Mouse (Mus musculus) midbrain, embryonic 10.5 days (tissue): ENCODE results near the gene Olfr1261. TPM values are rescaled to one million over a fixed set of nuclear protein-coding genes. Genes with fewer than 3 reads are reported as not detected.

Experiments
- DNase-seq: peaks from one replicate; pipeline ENCODE4 v3.0.0-alpha.2; 2017; ENCODE audit warnings: low spot score
- H3K27ac ChIP-seq: fragments of 300-500 bp; sonication (generic); replicated peaks from 2 replicates; pipeline ENCODE4 v1.5.1; 2016; ENCODE audit warnings: mild to moderate bottlenecking
- H3K27me3 ChIP-seq: fragments of 300-500 bp; sonication (generic); 2 replicates; pipeline ENCODE4 v1.6.1; 2016; ENCODE audit warnings: low read depth, mild to moderate bottlenecking; ENCODE audit not compliant: poor library complexity, severe bottlenecking
- H3K36me3 ChIP-seq: fragments of 300-500 bp; sonication (generic); 2 replicates; pipeline ENCODE4 v1.6.1; 2016; ENCODE audit warnings: mild to moderate bottlenecking, moderate library complexity
- H3K4me1 ChIP-seq: fragments of 300-500 bp; sonication (generic); 2 replicates; pipeline ENCODE4 v1.6.1; 2016
- H3K4me3 ChIP-seq: fragments of 300-500 bp; sonication (generic); 2 replicates; pipeline ENCODE4 v1.5.1; 2016; ENCODE audit warnings: mild to moderate bottlenecking, moderate library complexity
- H3K9me3 ChIP-seq: fragments of 300-500 bp; sonication (generic); replicated peaks from 2 replicates; pipeline ENCODE4 v1.6.1; 2016; ENCODE audit warnings: mild to moderate bottlenecking
- WGBS: fragments of 180-500 bp; shearing (Covaris S2); methylation state at CpG from one replicate; pipeline ENCODE4 v1.1.7; 2016; 5-methylcytosine and 5-hydroxymethylcytosine counted together
- polyA plus RNA-seq: library from polyadenylated mRNA; unstranded; fragments of >200 nt; fragmentation: Nextera tagmentation; extraction: Ambion mirVana; gene quantifications from 2 replicates; pipeline ENCODE4 v1.2.1, GENCODE M21; 2016

Gene Olfr1261
- polyA plus RNA-seq, result not detected in 2 replicates

DNA sequence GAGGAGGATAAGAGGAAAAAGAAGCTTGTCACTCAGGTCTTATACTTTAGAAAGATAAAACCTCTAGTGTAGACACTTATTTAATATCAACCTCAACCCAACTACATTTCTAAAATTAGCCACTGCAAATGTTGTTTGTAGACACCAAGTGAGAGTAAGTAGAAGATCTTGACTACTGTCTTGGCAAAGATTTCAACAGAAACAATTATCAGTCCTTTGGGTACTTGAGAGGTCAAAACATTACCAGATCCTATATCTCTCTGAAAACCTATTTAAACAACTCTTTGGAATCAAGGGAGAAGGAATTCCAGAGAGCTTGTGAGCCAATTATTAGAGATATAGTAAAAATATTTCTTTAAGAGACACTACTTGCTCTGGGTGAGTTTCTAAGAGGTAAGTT lies at the start of gene Olfr1261:
TSS of gene Olfr1261 (plus strand) at position 301 of the 400 bp plus-strand sequence.
- Histone ChIP-seq H3K27ac (no peak within 1 kb of the TSS), H3K4me1 (no peaks in the 10 kb centered on the region), H3K36me3 (no peaks in the 10 kb centered on the region), H3K4me3 (no peak within 1 kb of the TSS), H3K9me3 (no peaks in the 10 kb centered on the region), H3K27me3 (no peaks in the 10 kb centered on the region)
- no peak for DNase-seq

DNA sequence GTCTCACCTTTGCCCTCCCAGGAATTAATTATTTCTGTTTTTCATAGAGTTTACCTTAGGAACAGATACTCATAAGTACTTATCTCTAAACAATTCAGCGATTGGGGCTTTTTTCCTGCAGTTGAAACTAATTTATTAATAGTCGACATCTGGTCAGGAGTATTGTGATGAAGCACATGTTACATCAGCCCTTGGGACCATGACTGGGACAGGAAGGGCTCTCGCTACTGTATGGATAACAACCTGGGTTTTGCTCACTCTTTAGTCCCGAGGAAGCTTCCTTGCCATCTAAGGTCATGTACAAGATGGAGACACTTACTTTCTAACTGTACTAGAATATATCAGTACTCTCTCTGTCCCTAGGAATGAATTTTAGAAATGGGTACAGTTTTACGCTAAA lies 42.5 kb upstream of the Olfr1261 start, which contains the start of gene Olfr1259:
TSS of gene Olfr1259 (minus strand) at position 101 of the 400 bp plus-strand sequence.
- DNase-seq, result no peak
- WGBS, result 89% methylated on average over 5 of the region's 5 CpGs
- Histone ChIP-seq H3K4me3 (no peak within 1 kb of the TSS), H3K27me3 (no peaks in the 10 kb centered on the region), H3K9me3 (no peaks in the 10 kb centered on the region), H3K36me3 (no peaks in the 10 kb centered on the region), H3K27ac (no peak within 1 kb of the TSS), H3K4me1 (no peaks in the 10 kb centered on the region)

DNA sequence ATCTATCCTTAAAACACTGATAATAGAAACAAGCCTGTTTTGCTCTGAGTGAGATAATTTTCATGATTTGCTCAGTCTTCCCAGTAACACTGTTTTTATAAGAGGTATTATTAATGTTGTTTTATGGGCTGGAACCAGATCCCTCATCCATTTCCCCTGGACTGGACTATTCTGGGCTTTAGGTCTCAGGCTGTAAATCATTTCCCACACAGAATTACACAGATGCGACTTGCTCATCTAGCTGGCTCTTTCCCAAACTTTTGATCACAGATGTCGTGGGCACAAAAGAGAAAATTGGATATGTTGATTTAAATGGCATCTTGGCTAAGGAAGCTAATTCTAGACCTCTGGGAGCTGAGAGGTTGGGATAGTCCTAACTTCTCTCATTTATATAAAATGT lies 16.8 kb upstream of the Olfr1261 start, which contains the start of gene Olfr1260:
TSS of gene Olfr1260 (plus strand) at position 157 of the 400 bp plus-strand sequence.
- Histone ChIP-seq H3K4me1 (no peaks in the 10 kb centered on the region), H3K9me3 (no peaks in the 10 kb centered on the region), H3K27ac (no peak within 1 kb of the TSS), H3K4me3 (no peak within 1 kb of the TSS), H3K27me3 (no peaks in the 10 kb centered on the region), H3K36me3 (no peaks in the 10 kb centered on the region)
- DNase-seq, result no peak
- 82% methylated on average over 2 of the region's 2 CpGs for WGBS

DNA sequence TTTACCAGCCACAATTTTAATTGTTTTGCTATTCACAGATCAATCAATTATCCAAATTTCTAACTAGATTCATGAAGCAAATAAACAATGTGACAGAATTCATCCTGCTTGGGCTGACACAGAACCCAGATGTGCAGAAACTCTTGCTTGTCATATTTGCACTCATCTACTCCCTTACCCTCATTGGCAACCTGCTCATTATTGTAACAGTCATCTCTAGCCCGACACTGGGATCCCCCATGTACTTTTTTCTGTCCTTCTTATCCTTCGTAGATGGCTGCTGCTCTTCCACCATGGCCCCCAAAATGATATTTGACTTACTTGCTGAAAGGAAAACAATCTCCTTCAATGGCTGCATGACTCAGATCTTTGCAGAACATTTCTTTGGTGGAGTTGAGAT lies 13.3 kb upstream of the Olfr1261 start:
- no peak for DNase-seq
- 99% methylated on average over 2 of the region's 2 CpGs for WGBS
- Histone ChIP-seq H3K4me3 (no peak overlapping the region), H3K36me3 (no peaks in the 10 kb centered on the region), H3K27me3 (no peaks in the 10 kb centered on the region), H3K27ac (no peak overlapping the region), H3K9me3 (no peaks in the 10 kb centered on the region), H3K4me1 (no peaks in the 10 kb centered on the region)

DNA sequence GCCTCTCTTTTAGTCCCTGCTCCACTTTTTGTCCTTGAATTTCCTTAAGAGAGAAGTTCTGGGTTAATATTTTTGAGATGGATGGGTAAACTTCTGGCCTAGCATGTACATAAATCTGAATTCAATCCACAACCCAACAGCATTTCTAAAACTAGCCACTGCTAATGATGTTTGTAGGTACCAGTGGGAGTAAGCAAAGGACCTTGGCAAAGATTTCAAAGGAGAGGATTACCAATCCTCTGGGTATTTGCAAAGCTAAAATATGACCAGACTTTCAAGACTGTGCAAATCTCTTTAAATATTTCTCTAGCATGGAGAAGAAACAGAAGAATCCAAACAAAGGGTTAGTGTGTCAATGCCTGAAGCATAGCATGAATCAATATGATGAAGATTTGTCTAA lies 8.8 kb downstream of the Olfr1261 start, which contains the start of gene Olfr1262:
TSS of gene Olfr1262 (plus strand) at position 301 of the 400 bp plus-strand sequence.
- Histone ChIP-seq H3K27ac (no peak within 1 kb of the TSS), H3K36me3 (no peaks in the 10 kb centered on the region), H3K4me1 (no peaks in the 10 kb centered on the region), H3K27me3 (no peaks in the 10 kb centered on the region), H3K4me3 (no peak within 1 kb of the TSS), H3K9me3 (no peaks in the 10 kb centered on the region)
- no peak for DNase-seq

DNA sequence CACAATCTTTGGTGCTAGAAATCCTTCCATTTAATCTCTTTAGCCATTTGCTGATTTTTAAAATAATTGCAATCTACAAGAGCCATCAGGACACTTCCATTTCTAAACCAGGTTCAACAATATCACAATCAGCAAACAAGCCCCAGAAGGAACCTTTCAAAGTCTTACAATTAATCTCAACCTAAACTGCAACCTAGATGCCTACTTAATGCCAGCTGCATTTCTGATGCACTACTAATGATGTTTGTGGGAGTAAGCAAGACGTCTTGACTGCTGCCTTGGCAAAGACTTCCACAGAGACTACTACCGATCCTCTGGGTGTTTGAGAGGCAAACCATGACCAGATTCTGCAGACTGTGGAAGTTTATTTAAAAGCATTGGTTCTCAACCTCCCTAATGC lies 20.8 kb downstream of the Olfr1261 start, which contains the start of gene Olfr1263:
TSS of gene Olfr1263 (plus strand) at position 301 of the 400 bp plus-strand sequence.
- Histone ChIP-seq H3K36me3 (no peaks in the 10 kb centered on the region), H3K27me3 (no peaks in the 10 kb centered on the region), H3K9me3 (no peaks in the 10 kb centered on the region), H3K4me1 (no peaks in the 10 kb centered on the region), H3K27ac (no peak within 1 kb of the TSS), H3K4me3 (no peak within 1 kb of the TSS)
- 85% methylated on average over 2 of the region's 2 CpGs for WGBS
- DNase-seq, result no peak

DNA sequence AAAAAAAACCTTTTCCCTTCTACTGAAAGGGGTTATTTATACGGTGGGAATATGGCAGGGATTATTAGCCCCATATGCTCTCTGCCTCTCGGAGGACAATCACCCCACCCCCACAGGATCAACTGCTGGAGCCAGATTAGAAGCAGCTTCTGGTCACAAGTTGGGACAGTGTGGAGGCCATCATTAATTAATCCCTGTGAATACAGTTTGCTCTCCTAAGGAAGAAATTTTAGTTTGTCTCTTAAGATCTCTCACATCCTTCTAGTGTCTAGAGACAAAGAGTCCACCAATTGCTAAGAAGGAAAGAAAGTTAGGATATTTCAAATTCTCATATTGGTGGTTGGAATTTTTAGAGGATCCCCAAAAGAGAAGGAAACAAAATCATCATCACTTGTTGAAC lies 34.5 kb downstream of the Olfr1261 start, which contains the start of gene Olfr1264:
TSS of gene Olfr1264 (minus strand) at position 101 of the 400 bp plus-strand sequence.
- no peaks in the 10 kb centered on the region for H3K36me3 ChIP-seq
- no peaks in the 10 kb centered on the region for H3K27me3 ChIP-seq
- DNase-seq, result no peak
- H3K9me3 ChIP-seq, result no peaks in the 10 kb centered on the region
- 69% methylated on average over 2 of the region's 2 CpGs for WGBS
- H3K4me3 ChIP-seq, result no peak within 1 kb of the TSS
- H3K4me1 ChIP-seq, result no peaks in the 10 kb centered on the region
- no peak within 1 kb of the TSS for H3K27ac ChIP-seq

DNA sequence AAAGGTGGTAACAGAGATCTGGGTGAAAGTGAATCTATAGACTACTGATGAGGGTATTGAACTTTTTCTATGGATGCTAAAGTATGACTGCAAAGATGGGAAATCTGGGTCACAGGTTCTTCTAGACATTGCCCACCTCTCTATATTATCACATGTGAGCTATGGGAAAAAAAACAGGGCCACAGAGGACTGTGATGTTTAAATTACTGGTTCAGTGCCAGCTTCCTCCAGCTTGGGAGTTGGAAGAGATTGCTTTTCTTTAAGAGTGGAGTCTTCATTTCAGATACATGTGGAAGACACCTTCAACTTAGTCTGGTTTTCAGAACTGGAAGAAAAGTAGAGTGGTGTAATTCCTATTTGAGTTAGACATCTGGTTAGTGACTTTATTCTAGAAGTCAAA lies 44.0 kb downstream of the Olfr1261 start, which contains the start of gene Olfr1265:
TSS of gene Olfr1265 (plus strand) at position 301 of the 400 bp plus-strand sequence.
- Histone ChIP-seq H3K36me3 (no peaks in the 10 kb centered on the region), H3K4me3 (no peak within 1 kb of the TSS), H3K4me1 (no peaks in the 10 kb centered on the region), H3K27me3 (no peaks in the 10 kb centered on the region), H3K27ac (no peak within 1 kb of the TSS), H3K9me3 (no peaks in the 10 kb centered on the region)
- DNase-seq, result no peak

Other genes starting within 250 kb of the Olfr1261 start
- not detected in 2 replicates for gene Olfr1253, start 234.1 kb upstream of the Olfr1261 start, polyA plus RNA-seq
- not detected in 2 replicates for gene Olfr1254, start 197.6 kb upstream of the Olfr1261 start, polyA plus RNA-seq
- not detected in 2 replicates for gene Olfr1255, start 179.2 kb upstream of the Olfr1261 start, polyA plus RNA-seq
- not detected in 2 replicates for gene Olfr1256, start 149.7 kb upstream of the Olfr1261 start, polyA plus RNA-seq
- gene Olfr48, start 143.0 kb upstream of the Olfr1261 start, polyA plus RNA-seq, result not detected in 2 replicates
- not detected in 2 replicates for gene Olfr1257, start 112.8 kb upstream of the Olfr1261 start, polyA plus RNA-seq
- not detected in 2 replicates for gene Olfr1258, start 63.9 kb upstream of the Olfr1261 start, polyA plus RNA-seq
- gene Olfr1259, start 42.6 kb upstream of the Olfr1261 start, polyA plus RNA-seq, result not detected in 2 replicates
- not detected in 2 replicates for gene Olfr1260, start 16.9 kb upstream of the Olfr1261 start, polyA plus RNA-seq
- gene Olfr1262, start 8.9 kb downstream of the Olfr1261 start, polyA plus RNA-seq, result not detected in 2 replicates
- gene Olfr1263, start 20.9 kb downstream of the Olfr1261 start, polyA plus RNA-seq, result not detected in 2 replicates
- not detected in 2 replicates for gene Olfr1264, start 34.4 kb downstream of the Olfr1261 start, polyA plus RNA-seq
- gene Olfr1265, start 44.1 kb downstream of the Olfr1261 start, polyA plus RNA-seq, result not detected in 2 replicates
- gene Olfr140, start 72.4 kb downstream of the Olfr1261 start, polyA plus RNA-seq, result not detected in 2 replicates
- not detected in 2 replicates for gene Olfr1269, start 130.2 kb downstream of the Olfr1261 start, polyA plus RNA-seq
- not detected in 2 replicates for gene Olfr32, start 151.1 kb downstream of the Olfr1261 start, polyA plus RNA-seq
- gene Olfr1270, start 161.9 kb downstream of the Olfr1261 start, polyA plus RNA-seq, result not detected in 2 replicates
- gene Olfr1506, start 233.3 kb downstream of the Olfr1261 start, polyA plus RNA-seq, result not detected in 2 replicates